Mouse (Mus musculus): ENCODE results near the gene Omt2b. TPM values are rescaled to one million over a fixed set of nuclear protein-coding genes. Genes with fewer than 3 reads are reported as not detected.
"Not testable (repeated sequence)": the region's sequence is repeated elsewhere in the genome, so short reads cannot be mapped to it uniquely, and the experiment has no call there.

Omt2b gene
- polyA plus RNA-seq, 1 experiment from 2014 or later, result not detected

DNA sequence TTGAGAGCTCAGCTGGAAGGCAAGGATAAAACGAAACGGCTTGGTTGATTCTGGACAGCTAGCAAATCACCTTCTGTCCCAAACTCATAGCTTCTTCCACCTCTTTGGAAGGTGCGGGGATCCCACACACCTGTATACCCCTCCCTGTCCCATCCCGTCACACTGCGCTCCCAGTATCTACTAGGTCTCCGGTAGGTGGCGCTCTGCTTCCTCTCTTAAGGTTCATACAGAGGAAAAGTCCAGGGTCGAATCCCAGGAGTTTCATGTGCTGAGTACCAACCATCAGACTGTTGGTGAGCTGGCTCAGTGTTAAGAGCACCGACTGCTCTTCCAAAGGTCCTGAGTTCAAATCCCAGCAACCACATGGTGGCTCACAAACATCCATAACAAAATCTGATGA lies 30.7 kb downstream of the Omt2b start:
- no peak; the same call in 1 of the 2 replicates for ATAC-seq (ENCODE audit: low FRiP score, low read depth)

DNA sequence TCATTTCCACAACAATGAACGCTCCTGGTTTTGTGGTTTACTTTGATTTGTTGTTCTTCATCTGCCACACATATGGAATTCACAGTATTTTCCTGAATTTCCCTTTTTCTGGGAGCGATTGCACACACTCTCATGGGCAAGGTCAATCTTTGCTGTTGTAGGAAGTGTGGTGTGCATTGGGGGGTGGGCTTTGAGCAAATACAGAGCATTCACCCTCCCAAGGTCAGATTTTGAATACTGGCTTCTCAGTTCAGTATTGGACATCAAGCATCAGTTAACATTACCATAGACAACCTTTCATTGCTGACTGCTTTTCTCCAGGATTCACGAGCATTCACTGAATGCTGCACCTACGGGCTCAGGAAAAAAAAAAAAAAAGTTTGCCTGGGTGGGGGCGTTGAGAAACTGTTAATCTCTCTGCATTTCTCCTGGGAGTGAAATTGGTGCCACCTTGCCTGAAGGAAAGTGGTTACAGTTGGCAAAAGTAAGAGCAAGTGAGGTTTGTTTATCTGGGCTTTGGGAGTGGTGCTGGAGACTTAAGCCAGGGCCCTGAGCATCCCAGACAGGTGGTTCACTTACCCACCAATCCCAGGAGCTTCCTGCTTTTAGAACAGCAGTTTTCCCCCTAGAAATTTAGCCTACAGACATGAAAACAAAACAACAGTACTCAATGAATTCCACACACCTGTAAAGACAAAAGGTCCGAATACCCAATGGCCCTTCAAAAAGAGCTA lies 32.5 kb downstream of the Omt2b start:
- no peak for ATAC-seq (ENCODE audit: low FRiP score, low read depth)
- WGBS, result 76% methylated on average over 6 of the region's 6 CpGs
- H3K9ac ChIP-seq, result no peak overlapping the region
- no peaks in the 10 kb centered on the region for H3K4me1 ChIP-seq
- H3K36me3 ChIP-seq, result no peaks in the 10 kb centered on the region
- H3K27ac ChIP-seq, result no peak overlapping the region
- H3K9me3 ChIP-seq, result no peaks in the 10 kb centered on the region
- no peak overlapping the region for H3K4me3 ChIP-seq
- no peaks in the 10 kb centered on the region for H3K27me3 ChIP-seq
- H3K4me2 ChIP-seq (replicated peaks), result no peak overlapping the region

More for the DNA sequence above, 30.7 kb downstream of the Omt2b start:
- H3K9ac ChIP-seq, result no peak overlapping the region
- H3K36me3 ChIP-seq, result no peaks in the 10 kb centered on the region
- no peak overlapping the region for H3K4me3 ChIP-seq
- H3K9me3 ChIP-seq, result no peaks in the 10 kb centered on the region
- H3K27me3 ChIP-seq, result no peaks in the 10 kb centered on the region
- 14% methylated on average over 9 of the region's 9 CpGs for WGBS
- H3K27ac ChIP-seq, result no peak overlapping the region
- no peak overlapping the region for H3K4me2 ChIP-seq (replicated peaks)
- H3K4me1 ChIP-seq, result no peaks in the 10 kb centered on the region

DNA sequence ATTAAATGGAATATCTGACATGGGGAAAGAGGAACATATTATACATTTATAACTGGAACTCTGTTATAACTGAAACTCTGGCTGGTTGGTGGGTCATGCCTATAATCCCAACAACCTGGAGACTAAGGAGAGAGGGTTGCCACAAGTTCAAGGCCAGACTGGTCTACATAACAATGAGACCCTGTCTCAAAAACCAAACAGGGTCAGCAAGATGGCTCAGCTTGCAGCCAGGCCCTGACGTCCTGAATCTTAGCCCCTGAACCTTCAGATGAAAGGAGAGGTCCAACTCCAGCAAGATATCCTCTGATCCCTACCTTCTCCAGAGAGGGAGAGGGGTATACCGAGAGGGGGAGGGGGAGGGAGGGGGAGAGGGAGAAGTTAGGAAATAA lies 33.1 kb downstream of the Omt2b start:
- ATAC-seq (ENCODE audit: low FRiP score, low read depth), result no peak
- Histone ChIP-seq H3K27ac (no peak overlapping the region), H3K4me3 (no peak overlapping the region), H3K9me3 (no peaks in the 10 kb centered on the region), H3K4me2 (replicated peaks) (no peak overlapping the region), H3K27me3 (no peaks in the 10 kb centered on the region), H3K9ac (no peak overlapping the region), H3K4me1 (no peaks in the 10 kb centered on the region), H3K36me3 (no peaks in the 10 kb centered on the region)
- 57% methylated on average over 2 of the region's 2 CpGs for WGBS

DNA sequence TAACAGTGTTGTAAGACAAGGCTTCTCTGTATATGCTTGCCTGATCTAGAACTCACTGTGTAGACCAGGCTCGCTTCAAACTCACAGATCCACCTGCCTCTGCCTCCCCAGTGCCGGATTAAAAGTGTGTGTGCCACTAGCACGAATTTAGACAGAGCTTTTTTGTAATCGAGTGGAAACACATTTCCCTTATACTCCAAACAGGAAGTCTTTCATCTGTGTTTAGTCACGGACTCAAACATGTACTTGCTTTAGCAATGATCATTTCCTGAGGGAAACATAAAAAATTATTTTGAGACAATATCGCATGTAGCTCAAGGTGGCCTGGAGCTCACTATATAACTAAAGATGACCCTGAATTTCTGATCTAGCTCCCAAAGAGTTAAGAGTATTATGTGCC lies 36.0 kb downstream of the Omt2b start:
- Histone ChIP-seq H3K4me1 (no peaks in the 10 kb centered on the region), H3K9me3 (no peaks in the 10 kb centered on the region), H3K27me3 (no peaks in the 10 kb centered on the region), H3K4me3 (no peak overlapping the region), H3K4me2 (replicated peaks) (no peak overlapping the region), H3K9ac (no peak overlapping the region), H3K27ac (no peak overlapping the region), H3K36me3 (no peaks in the 10 kb centered on the region)
- ATAC-seq (ENCODE audit: low FRiP score, low read depth), result no peak
- WGBS, result 46% methylated on average over 6 of the region's 6 CpGs

DNA sequence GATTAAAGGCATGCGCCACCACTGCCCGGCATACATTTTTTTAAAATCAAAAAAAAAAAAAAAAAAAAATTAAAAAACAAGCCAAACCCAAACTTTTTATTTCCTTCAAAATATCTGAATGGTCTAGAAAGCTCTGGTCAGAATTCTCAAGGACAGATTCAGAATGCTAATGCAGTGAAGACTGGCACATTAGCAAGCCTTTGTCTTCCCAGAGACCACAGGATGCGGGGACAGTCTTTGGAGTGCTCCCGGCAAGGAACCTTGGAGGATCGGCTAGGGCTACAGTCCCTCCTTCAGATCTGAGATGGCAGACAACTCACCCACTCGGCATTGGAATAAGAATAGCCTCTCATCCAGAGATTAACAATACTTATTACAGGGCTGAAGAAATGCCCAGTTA lies 37.3 kb downstream of the Omt2b start:
- no peak for ATAC-seq (ENCODE audit: low FRiP score, low read depth)
- Histone ChIP-seq H3K27me3 (no peaks in the 10 kb centered on the region), H3K36me3 (no peaks in the 10 kb centered on the region), H3K27ac (no peak overlapping the region), H3K4me3 (no peak overlapping the region), H3K4me1 (no peaks in the 10 kb centered on the region), H3K9ac (no peak overlapping the region), H3K9me3 (no peaks in the 10 kb centered on the region), H3K4me2 (replicated peaks) (no peak overlapping the region)
- WGBS, result 92% methylated on average over 6 of the region's 6 CpGs

DNA sequence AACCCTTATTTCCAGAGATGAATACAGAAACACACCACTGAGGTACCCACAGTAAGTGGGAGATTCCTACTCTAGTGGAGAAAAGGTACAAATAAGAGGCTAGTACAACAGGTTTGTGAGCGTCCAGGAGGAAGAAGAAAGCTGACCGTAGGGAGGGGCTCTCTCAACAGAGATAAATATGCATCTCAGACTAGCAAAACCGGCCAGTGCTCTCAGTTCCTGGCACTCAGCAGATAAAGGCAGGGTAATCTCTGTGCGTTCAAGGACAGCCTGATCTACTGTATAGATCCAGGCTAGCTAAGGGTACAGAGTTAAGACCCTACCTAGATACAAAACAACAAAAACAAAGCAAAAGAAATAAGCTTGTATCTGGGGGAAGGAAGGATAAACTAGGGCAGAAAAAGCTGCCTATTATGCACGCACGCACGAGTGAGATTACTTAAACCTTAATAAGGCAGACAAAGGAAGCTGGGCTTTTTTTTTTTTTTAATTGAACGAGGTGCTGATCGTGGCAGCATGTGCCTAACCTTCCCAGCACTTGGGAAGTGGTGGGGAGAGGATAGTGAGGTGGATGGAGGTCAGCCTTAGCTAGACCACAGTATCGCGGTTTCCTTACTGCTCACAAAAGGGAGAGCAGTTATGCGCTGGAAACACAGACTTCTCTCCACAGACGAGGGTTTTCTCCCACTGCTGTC lies 38.6 kb downstream of the Omt2b start:
- Histone ChIP-seq H3K4me1 (no peaks in the 10 kb centered on the region), H3K36me3 (no peaks in the 10 kb centered on the region), H3K9me3 (no peaks in the 10 kb centered on the region), H3K4me3 (no peak overlapping the region), H3K4me2 (replicated peaks) (no peak overlapping the region), H3K27ac (no peak overlapping the region), H3K9ac (no peak overlapping the region), H3K27me3 (no peaks in the 10 kb centered on the region)
- WGBS, result 66% methylated on average over 13 of the region's 13 CpGs
- ATAC-seq (ENCODE audit: low FRiP score, low read depth), result no peak

DNA sequence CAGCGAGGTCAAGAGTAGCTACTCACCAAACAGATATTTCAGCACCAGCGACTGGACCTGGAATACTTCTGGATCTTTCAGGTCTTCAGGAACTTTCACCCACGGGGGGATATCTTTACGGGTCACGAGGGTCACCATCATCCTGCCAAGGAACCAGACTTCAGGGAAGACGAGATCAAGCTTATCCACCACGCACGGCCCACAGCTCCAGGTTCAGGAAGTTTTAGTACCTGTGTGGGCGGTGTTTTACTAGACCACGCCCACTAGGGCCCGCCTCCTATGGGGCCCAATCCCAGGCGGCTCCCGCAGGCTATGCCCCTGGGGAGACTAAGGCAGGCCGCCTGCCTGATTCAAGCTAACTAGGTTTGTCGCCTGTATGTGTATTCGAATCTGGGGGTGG lies 40.6 kb downstream of the Omt2b start, which contains the start of gene Dppa5a:
TSS of gene Dppa5a (minus strand) at position 219 of the 400 bp plus-strand sequence.
- WGBS, result 91% methylated on average over 16 of the region's 16 CpGs
- not testable (repeated sequence) for H3K27ac ChIP-seq; H3K36me3 ChIP-seq; H3K27me3 ChIP-seq; H3K4me3 ChIP-seq; H3K4me2 ChIP-seq (replicated peaks); ATAC-seq (ENCODE audit: low FRiP score, low read depth); H3K9me3 ChIP-seq; H3K4me1 ChIP-seq; H3K9ac ChIP-seq

DNA sequence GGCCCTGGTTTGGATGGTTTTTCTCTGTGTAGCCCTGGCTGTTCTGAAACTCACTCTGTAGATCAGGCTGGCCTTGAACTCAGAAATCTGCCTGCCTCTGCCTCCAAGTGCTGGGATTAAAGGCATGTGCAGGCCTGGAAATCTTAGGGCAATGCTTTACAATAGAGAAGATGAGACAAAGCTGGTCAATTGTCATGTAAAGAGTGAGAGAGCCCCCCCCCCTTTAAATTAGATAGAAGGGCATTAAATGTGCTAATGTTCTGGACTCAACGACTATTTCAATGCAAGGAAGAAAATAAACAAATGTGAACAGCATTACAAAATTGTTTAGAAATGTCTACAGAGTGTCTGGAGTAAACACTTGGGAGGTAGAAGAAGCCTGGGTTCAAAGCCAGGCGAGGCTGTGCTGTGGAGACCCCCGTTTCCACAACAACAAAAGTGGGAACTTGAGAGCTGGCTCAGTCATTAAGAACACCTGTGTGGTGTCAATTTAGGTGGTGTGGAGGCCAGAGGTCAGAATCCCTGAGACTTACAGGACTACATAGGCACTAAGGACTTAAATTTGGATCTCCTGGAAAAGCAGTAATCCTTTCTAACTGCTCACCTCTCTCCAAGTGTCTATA lies 41.4 kb downstream of the Omt2b start:
- Histone ChIP-seq H3K4me1 (no peaks in the 10 kb centered on the region), H3K27me3 (no peaks in the 10 kb centered on the region), H3K4me2 (replicated peaks) (no peak overlapping the region), H3K27ac (no peak overlapping the region), H3K9ac (no peak overlapping the region), H3K36me3 (no peaks in the 10 kb centered on the region), H3K9me3 (no peaks in the 10 kb centered on the region), H3K4me3 (no peak overlapping the region)
- WGBS, result 65% methylated on average over 3 of the region's 3 CpGs
- no peak for ATAC-seq (ENCODE audit: low FRiP score, low read depth)

DNA sequence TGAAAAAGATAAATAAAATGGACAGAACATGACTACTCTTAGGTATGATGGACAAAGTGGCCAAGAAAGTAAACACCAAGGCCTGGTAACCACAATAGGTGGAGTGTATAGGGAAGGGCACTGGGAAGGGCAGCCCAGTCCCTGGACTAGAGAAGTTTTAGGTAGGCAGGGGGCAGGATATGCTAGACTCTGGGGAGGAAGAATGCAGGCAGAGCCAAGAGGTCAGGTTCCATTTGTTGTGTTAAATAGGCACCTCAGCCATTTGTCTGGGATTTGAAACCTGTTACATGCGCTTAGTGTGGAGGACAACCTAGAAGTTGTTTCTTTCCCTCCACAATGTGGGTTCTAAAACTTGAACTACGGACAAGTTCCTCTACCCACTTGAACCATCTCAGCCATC lies 42.0 kb downstream of the Omt2b start:
- Histone ChIP-seq H3K4me1 (no peaks in the 10 kb centered on the region), H3K27ac (no peak overlapping the region), H3K9ac (no peak overlapping the region), H3K27me3 (no peaks in the 10 kb centered on the region), H3K9me3 (no peaks in the 10 kb centered on the region), H3K4me3 (no peak overlapping the region), H3K36me3 (no peaks in the 10 kb centered on the region), H3K4me2 (replicated peaks) (no peak overlapping the region)
- WGBS, result 89% methylated on average over 2 of the region's 2 CpGs
- no peak for ATAC-seq (ENCODE audit: low FRiP score, low read depth)

DNA sequence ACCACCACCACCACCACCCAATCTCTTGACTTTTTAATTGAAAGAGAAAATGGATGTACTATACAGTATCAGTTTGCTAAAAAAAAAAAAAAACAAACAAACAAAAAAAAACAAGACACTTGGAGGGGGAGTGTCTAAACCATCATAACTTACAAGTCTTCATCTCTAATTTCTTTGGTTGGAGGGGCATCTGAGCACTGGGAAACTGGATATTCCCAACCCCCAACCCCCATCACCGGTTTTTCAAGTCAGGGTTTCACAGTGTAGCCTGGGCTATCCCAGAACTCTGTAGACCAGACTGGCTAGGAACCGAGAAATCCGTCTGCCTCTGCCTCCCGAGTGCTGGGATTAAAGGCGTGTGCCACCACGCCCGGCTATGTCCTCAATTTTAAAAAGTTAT lies 42.4 kb downstream of the Omt2b start:
- WGBS, result 89% methylated on average over 7 of the region's 7 CpGs
- no peak for ATAC-seq (ENCODE audit: low FRiP score, low read depth)
- no peaks in the 10 kb centered on the region for H3K27me3 ChIP-seq

DNA sequence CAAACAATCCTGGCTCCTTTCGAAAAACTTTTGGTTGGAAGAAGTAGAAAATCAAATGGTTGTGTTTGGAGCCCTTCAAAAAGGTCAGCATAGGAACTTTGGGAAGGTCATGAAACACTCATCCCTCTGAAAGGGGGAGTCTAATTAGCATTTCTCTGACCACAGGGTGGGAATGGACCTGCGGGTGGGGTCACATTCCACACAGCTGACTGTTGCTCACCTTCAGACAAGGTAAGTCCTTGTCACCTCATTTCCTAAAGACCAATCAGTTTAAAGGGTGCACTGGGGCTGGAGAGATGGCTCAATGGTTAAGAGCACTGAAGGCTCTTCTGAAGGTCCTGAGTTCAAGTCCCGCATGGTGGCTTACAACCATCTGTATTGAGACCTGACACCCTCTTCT lies 44.1 kb downstream of the Omt2b start:
- 92% methylated on average over 3 of the region's 3 CpGs for WGBS
- Histone ChIP-seq H3K4me3 (no peak overlapping the region), H3K4me2 (replicated peaks) (no peak overlapping the region), H3K4me1 (no peaks in the 10 kb centered on the region), H3K9me3 (no peaks in the 10 kb centered on the region), H3K9ac (no peak overlapping the region), H3K36me3 (no peaks in the 10 kb centered on the region), H3K27ac (no peak overlapping the region), H3K27me3 (no peaks in the 10 kb centered on the region)
- ATAC-seq (ENCODE audit: low FRiP score, low read depth), result no peak

More for the DNA sequence above, 42.4 kb downstream of the Omt2b start:
- H3K4me3 ChIP-seq, result no peak overlapping the region
- no peak overlapping the region for H3K27ac ChIP-seq
- H3K36me3 ChIP-seq, result no peaks in the 10 kb centered on the region
- H3K9me3 ChIP-seq, result no peaks in the 10 kb centered on the region
- H3K4me2 ChIP-seq (replicated peaks), result no peak overlapping the region
- H3K4me1 ChIP-seq, result no peaks in the 10 kb centered on the region
- H3K9ac ChIP-seq, result no peak overlapping the region

DNA sequence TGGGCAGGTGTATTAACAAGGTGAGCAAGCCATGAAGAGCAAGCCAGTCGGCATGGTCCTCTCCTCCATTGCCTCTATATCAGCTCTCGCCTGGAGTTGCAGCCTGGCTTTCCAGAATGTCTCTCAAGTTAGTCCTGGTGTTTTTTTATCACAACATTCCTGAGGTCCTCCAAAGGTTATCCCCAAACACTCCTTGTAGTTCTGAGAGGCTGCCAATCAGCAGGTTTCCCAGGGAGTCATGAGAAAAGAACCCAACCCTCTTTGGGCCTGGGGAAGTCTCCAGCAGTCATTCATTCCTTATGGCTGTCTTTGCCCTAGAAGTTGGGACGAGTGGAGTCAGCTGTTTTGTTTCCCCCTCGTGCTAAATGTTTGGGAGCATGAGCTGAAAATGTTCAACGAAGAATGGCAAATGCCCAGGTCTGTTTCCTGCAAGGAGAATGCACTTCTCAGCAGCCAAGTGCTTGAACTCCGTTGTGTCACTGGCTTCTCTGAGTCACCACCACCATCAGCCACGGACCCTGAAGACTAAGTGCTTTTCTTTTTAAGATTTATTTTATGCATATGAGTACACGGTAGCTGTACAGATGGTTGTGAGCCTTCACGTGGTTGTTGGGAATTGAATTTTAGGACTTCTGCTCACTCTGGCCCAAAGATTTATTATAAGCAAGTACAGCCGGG lies 45.6 kb downstream of the Omt2b start:
- H3K27me3 ChIP-seq, result no peaks in the 10 kb centered on the region
- no peak for ATAC-seq (ENCODE audit: low FRiP score, low read depth)
- H3K4me1 ChIP-seq, result peaks cover 5% of the 10 kb centered on the region; the same call in 1 of the 2 replicates
- no peak overlapping the region for H3K4me3 ChIP-seq
- no peak overlapping the region for H3K4me2 ChIP-seq (replicated peaks)
- H3K9me3 ChIP-seq, result no peaks in the 10 kb centered on the region
- no peak overlapping the region for H3K27ac ChIP-seq
- 84% methylated on average over 10 of the region's 10 CpGs for WGBS
- no peak overlapping the region for H3K9ac ChIP-seq
- no peaks in the 10 kb centered on the region for H3K36me3 ChIP-seq
